Mouse (Mus musculus) hindbrain, embryonic 14.5 days (tissue): ENCODE measurements around the gene Dcaf7. TPM values are rescaled to one million over a fixed set of nuclear protein-coding genes. Genes with fewer than 3 reads are reported as not detected.

Source experiments
- ATAC-seq: fragments of 200-750 bp; cut with Nextera tagmentation; 2 replicates; pipeline ENCODE4 v1.8.0; 2017; ENCODE audit warnings: moderate number of reproducible peaks, mild to moderate bottlenecking, moderate TSS enrichment, moderate library complexity; ENCODE audit not compliant: low FRiP score
- DNase-seq: peaks from one replicate; pipeline ENCODE4 v3.0.0-alpha.2; 2015; ENCODE audit warnings: low spot score
- H3K27ac ChIP-seq: fragments of 300-500 bp; sonication (generic); 2 replicates; pipeline ENCODE4 v1.5.1; 2014; ENCODE audit warnings: mild to moderate bottlenecking, moderate library complexity
- H3K27me3 ChIP-seq: fragments of 300-500 bp; sonication (generic); 2 replicates; pipeline ENCODE4 v1.6.1; 2014; ENCODE audit warnings: mild to moderate bottlenecking, low read length, mixed read lengths; ENCODE audit not compliant: control insufficient read depth, insufficient read depth
- H3K36me3 ChIP-seq: fragments of 300-500 bp; sonication (generic); replicated peaks from 2 replicates; pipeline ENCODE4 v1.6.1; 2014; ENCODE audit not compliant: control insufficient read depth, insufficient read depth
- H3K4me1 ChIP-seq: fragments of 300-500 bp; sonication (generic); replicated peaks from 2 replicates; pipeline ENCODE4 v1.6.1; 2014; ENCODE audit warnings: antibody characterized with exemption, low read length, mixed read lengths; ENCODE audit not compliant: control insufficient read depth, insufficient read depth
- H3K4me2 ChIP-seq: fragments of 300-500 bp; sonication (generic); replicated peaks from 2 replicates; pipeline ENCODE4 v1.6.1; 2014; ENCODE audit warnings: mild to moderate bottlenecking, moderate library complexity
- H3K4me3 ChIP-seq: fragments of 300-500 bp; sonication (generic); replicated peaks from 2 replicates; pipeline ENCODE4 v1.5.1; 2014; ENCODE audit warnings: mild to moderate bottlenecking, low read length
- H3K9ac ChIP-seq: fragments of 300-500 bp; sonication (generic); 2 replicates; pipeline ENCODE4 v1.6.1; 2014
- H3K9me3 ChIP-seq: fragments of 300-500 bp; sonication (generic); 2 replicates; pipeline ENCODE4 v1.6.1; 2016; ENCODE audit warnings: low read length; ENCODE audit not compliant: control insufficient read depth
- WGBS: fragments of 180-500 bp; shearing (Covaris S2); extraction: QIAGEN DNeasy Blood & Tissue Kit; methylation state at CpG from one replicate; pipeline ENCODE4 v1.1.7; 2014; 5-methylcytosine and 5-hydroxymethylcytosine counted together
- polyA plus RNA-seq: library from polyadenylated mRNA; unstranded; fragments of >200 nt; fragmentation: Nextera tagmentation; extraction: Ambion mirVana; gene quantifications from 2 replicates; pipeline ENCODE4 v1.2.1, GENCODE M21; 2014

The Dcaf7 gene
- polyA plus RNA-seq, 1 experiment from 2014 or later: 156 TPM

DNA sequence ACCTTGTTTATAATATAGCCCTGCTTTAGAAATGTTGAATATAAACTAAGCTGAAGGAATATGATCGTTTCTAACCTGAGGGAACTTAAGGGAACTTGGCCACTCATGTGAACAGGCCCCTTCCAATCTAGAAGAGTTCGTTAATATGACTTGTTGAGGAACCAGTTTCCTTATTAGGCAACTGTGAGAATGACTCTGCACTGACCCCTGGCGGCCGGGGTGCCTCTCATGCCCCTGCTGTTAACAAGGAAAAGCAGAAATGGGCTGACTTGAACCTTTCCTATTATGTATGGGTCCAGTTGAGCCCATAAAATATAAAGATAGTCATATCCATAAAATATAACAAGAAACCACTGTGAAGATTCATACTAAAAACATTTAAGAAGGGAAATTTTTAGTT is 39.6 kb downstream of the Dcaf7 start:
- Histone ChIP-seq H3K27ac (no peak overlapping the region), H3K4me1 (no peaks in the 10 kb centered on the region), H3K4me3 (no peak overlapping the region), H3K36me3 (peaks cover 22% of the 10 kb centered on the region), H3K9me3 (no peaks in the 10 kb centered on the region), H3K4me2 (no peak overlapping the region), H3K9ac (no peak overlapping the region), H3K27me3 (no peaks in the 10 kb centered on the region)
- 11% methylated on average over 4 of the region's 4 CpGs for WGBS
- ATAC-seq: no peak
- DNase-seq: peak; percentile 72

DNA sequence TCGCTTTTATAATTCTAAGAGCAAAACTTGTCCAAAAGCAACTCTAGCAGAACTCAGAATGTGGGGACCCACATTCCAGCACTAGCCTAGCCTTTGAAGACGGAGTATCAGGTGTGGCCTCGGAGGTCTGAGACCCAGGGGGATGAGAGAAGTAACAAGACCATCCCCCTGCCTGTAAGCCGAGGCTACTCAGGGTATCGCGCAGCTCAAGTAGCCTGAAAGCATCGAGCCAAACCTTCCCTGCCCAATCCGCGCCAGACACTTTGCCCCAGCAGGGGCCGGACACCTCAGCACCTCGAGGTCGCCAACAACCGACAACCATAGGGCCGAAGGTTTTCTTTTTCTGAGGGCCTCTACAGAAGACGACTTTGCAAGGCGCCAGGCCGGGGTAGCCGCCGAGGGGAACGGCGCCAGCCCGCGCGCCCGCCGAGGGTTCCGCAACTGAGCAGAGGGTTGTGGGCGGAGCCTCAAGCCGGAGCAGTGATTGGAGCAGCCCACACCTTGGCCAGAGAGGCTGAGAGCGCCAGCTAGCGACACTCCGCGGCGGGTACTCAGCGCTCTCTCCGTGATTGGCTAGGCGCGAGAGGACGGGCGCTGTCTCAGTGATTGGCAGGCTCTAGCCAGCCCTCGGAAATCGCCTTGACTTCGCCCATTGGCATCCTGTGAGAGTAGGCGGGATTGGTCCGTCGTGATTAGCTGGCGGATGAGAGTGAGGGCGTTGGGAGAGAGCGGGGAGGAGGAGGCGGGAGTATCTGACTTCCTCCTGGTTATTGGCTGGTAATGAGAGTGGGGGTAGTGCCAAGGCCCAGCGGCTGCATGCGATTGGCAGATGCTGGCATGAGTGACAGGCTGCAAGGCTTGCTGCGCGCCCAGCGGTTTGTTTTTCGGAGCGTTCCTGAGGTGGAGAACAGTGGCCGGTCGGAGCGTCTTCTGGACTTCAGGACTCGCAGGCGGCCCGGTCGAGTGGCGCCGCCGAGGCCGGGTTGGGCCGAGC is 47.3 kb downstream of the Dcaf7 start, which contains the start of gene Map3k3:
Map3k3 (plus strand) TSS at position 906 of the 994 bp plus-strand sequence.
- peak; percentile 99 for ATAC-seq
- no peaks in the 10 kb centered on the region for H3K9me3 ChIP-seq
- H3K4me3 ChIP-seq: peak within 1 kb of the TSS; percentile 98
- DNase-seq: peak; percentile 97
- no peaks in the 10 kb centered on the region for H3K36me3 ChIP-seq
- peak within 1 kb of the TSS; percentile 78 for H3K4me2 ChIP-seq
- peak within 1 kb of the TSS; percentile 96 for H3K27ac ChIP-seq
- WGBS: under 1% methylated on average over 69 of the region's 69 CpGs
- no peaks in the 10 kb centered on the region for H3K27me3 ChIP-seq
- H3K9ac ChIP-seq: peak within 1 kb of the TSS; percentile 92
- H3K4me1 ChIP-seq: peaks cover 16% of the 10 kb centered on the region

DNA sequence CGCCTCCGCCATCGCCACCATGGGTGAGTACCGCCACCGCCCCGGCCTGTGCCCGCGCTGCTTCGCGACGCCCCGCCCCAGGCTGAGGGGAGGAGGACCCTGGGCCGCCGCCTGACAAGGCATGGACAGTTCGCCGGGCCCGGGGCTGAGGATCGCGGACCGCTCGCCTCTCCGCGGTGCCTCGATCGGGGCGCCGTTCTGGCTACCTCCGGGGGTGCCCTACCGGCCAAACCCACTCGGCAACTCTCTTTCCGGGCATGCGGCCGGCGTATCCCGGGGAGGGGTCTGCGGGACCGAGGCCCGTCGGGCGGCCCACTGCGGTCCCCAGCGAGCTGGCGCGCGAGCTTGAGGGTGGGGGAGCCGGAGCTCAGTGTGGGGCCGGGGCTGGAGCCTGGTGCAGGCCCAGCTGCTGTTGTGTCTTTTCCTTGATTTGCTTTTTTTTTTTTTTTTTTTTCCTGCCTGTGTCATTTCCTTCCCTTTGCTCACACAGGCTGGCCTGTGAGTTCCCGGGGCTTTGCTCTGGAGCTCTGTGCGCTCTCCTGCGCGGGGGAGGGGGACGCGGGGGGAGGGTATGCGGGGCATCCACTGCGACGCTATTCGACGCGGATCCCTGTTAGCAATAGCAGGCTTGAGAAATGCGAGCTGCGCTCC is 48.4 kb downstream of the Dcaf7 start:
- Histone ChIP-seq H3K9ac (peak overlapping the region; percentile 92), H3K4me3 (peak overlapping the region; percentile 98), H3K9me3 (no peaks in the 10 kb centered on the region), H3K4me1 (peaks cover 16% of the 10 kb centered on the region), H3K27ac (peak overlapping the region; percentile 96), H3K4me2 (peak overlapping the region; percentile 65), H3K27me3 (no peaks in the 10 kb centered on the region), H3K36me3 (no peaks in the 10 kb centered on the region)
- DNase-seq (peak; percentile 63), ATAC-seq (peak; percentile 38)
- under 1% methylated on average over 48 of the region's 61 CpGs for WGBS

DNA sequence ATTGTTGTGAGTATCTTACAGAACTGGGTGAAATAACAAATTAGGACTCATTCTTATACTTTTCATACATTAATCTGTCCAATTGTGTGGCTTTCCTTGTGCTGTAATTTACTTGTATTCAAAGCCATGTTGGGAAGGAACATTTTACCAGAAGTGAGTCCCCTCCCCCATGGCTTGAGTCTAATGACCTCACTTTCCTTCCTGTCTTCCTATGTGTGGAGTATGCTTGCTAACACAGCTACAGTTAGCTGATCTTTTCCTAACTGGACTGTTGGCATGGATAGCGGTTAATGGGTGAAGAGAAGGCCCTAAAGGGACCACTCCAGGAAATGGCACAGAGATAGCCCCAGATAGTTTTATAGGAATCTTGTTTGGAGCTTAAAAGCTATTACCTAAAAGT is 61.6 kb downstream of the Dcaf7 start:
- WGBS: 90% methylated on average over 1 of the region's 1 CpGs
- no peaks in the 10 kb centered on the region for H3K27me3 ChIP-seq
- no peaks in the 10 kb centered on the region for H3K4me1 ChIP-seq
- no peak overlapping the region for H3K27ac ChIP-seq
- no peaks in the 10 kb centered on the region for H3K9me3 ChIP-seq
- H3K4me3 ChIP-seq: no peak overlapping the region
- no peak overlapping the region for H3K4me2 ChIP-seq
- DNase-seq: no peak
- H3K36me3 ChIP-seq: peaks cover under 1% of the 10 kb centered on the region
- no peak overlapping the region for H3K9ac ChIP-seq
- ATAC-seq: no peak

DNA sequence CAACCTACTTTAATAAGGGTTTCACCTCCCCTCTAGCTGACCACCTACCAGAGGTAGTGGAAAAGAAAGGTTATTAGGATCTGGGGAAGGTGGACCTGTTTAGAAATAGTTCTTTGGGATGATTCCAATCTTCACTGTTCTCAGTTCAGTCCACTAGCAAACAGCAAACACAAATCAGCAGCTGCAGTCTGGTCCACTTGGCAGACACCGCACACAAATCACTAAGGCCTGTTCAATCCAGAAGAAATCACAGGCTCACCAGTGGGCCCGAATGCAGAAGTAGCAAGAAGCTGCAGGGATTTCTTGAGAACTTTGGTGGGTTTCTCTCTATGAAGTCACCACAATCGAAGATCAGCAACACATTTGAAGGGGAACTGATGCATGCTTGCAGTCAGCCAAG is 66.2 kb downstream of the Dcaf7 start:
- H3K27ac ChIP-seq: no peak overlapping the region
- no peak for ATAC-seq
- H3K9me3 ChIP-seq: no peaks in the 10 kb centered on the region
- H3K9ac ChIP-seq: no peak overlapping the region
- H3K27me3 ChIP-seq: no peaks in the 10 kb centered on the region
- 93% methylated on average over 3 of the region's 3 CpGs for WGBS
- H3K4me2 ChIP-seq: no peak overlapping the region
- DNase-seq: no peak
- H3K4me3 ChIP-seq: no peak overlapping the region
- no peaks in the 10 kb centered on the region for H3K4me1 ChIP-seq
- H3K36me3 ChIP-seq: peaks cover 7% of the 10 kb centered on the region

DNA sequence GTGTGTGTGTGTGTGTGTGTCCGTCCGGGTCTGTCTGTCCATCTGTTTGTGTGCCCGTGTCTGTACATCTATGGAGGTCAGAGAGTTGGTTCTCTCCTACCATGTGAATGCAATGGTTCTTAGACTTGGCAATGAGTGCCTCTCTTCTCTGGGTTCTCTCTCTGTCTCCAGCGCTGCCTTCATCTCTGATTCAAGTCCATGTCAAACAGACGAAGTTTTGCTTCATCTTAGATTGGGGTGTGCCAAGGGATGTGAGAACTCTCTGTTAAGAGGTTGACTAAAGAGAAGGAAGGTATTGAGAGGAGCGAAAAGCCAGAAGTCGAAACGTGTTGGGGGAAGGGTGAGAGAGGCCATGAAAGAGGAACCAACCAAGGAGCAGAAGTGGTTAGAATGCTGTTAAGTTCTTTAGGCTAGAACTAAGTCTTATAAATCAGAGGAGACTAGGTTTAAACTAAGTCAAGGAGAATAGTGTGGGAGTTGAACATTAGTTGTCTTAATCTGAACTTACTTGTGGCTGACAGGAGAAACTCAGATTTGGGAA is 69.4 kb downstream of the Dcaf7 start:
- Histone ChIP-seq H3K27me3 (no peaks in the 10 kb centered on the region), H3K9me3 (no peaks in the 10 kb centered on the region), H3K27ac (no peak overlapping the region), H3K4me3 (no peak overlapping the region), H3K36me3 (peaks cover 13% of the 10 kb centered on the region), H3K9ac (no peak overlapping the region), H3K4me1 (no peaks in the 10 kb centered on the region), H3K4me2 (no peak overlapping the region)
- DNase-seq (no peak), ATAC-seq (no peak)
- 86% methylated on average over 8 of the region's 8 CpGs for WGBS

Other genes with a start within 250 kb of the Dcaf7 start
- 48.9 and 55.1 TPM in 2 replicates for gene Cyb561, start 83.5 kb upstream of the Dcaf7 start, polyA plus RNA-seq
- 6.0 and 6.8 TPM in 2 replicates for gene Ace, start 68.9 kb upstream of the Dcaf7 start, polyA plus RNA-seq
- not detected in 2 replicates for gene Ace3, start 42.2 kb upstream of the Dcaf7 start, polyA plus RNA-seq
- 2.3 and 2.5 TPM in 2 replicates for gene Kcnh6, start 28.7 kb upstream of the Dcaf7 start, polyA plus RNA-seq
- 5.0 and 5.9 TPM in 2 replicates for gene Taco1, start 29.2 kb downstream of the Dcaf7 start, polyA plus RNA-seq
- 16.5 and 18.7 TPM in 2 replicates for gene Map3k3, start 47.7 kb downstream of the Dcaf7 start, polyA plus RNA-seq
- gene Gm10840, start 124.0 kb downstream of the Dcaf7 start, polyA plus RNA-seq: not detected in 2 replicates
- gene Limd2, start 124.0 kb downstream of the Dcaf7 start, polyA plus RNA-seq: 140 and 158 TPM in 2 replicates
- 27.4 and 30.1 TPM in 2 replicates for gene Strada, start 165.3 kb downstream of the Dcaf7 start, polyA plus RNA-seq
- 76.6 and 94.5 TPM in 2 replicates for gene Ccdc47, start 179.5 kb downstream of the Dcaf7 start, polyA plus RNA-seq
- 78.0 and 82.2 TPM in 2 replicates for gene Ddx42, start 180.1 kb downstream of the Dcaf7 start, polyA plus RNA-seq
- 31.4 and 31.9 TPM in 2 replicates for gene Ftsj3, start 219.2 kb downstream of the Dcaf7 start, polyA plus RNA-seq
- gene Psmc5, start 219.3 kb downstream of the Dcaf7 start, polyA plus RNA-seq: 282 and 287 TPM in 2 replicates
- gene Smarcd2, start 236.1 kb downstream of the Dcaf7 start, polyA plus RNA-seq: 12.8 and 16.8 TPM in 2 replicates
- 0.08 and 0.43 TPM in 2 replicates for gene Tcam1, start 239.8 kb downstream of the Dcaf7 start, polyA plus RNA-seq